Comparison of ENCODE assay signal across 10 mouse cellular contexts in genomic region chr1:83181418-83181817, GRCm38 (mm10). TPM values are rescaled to one million over a fixed set of nuclear protein-coding genes. Genes with fewer than 3 reads are reported as not detected.
DNase-seq lines count a peak whose midpoint lies in the region; ATAC-seq and TF ChIP-seq lines count a peak whose summit lies in the region.
"Had no signal": no experiment of that assay in that cellular context is flagged by ENCODE, and none has a peak within 500 bp of the region (broad histone marks: within the 10 kb centered on the region; RNA-seq: fewer than 3 reads in every experiment).

No protein-coding gene starts in this region.

- ATAC-seq in lung, embryonic 14.5 days (ENCODE audit: insufficient read depth), result no peak
- ATAC-seq in midbrain, embryonic 16.5 days, result peak; percentile 68

- H3K9me3 ChIP-seq in lung, embryonic 14.5 days (ENCODE audit: low read depth, low read length), result no peaks in the 10 kb centered on the region
- H3K9me3 ChIP-seq in midbrain, embryonic 16.5 days (replicated peaks; ENCODE audit: control insufficient read depth, low read length, poor library complexity, severe bottlenecking), result no peaks in the 10 kb centered on the region
- H3K9me3 ChIP-seq: heart, embryonic 15.5 days had no signal

- no peak overlapping the region for H3K9ac ChIP-seq in lung, embryonic 14.5 days
- H3K9ac ChIP-seq in midbrain, embryonic 16.5 days (ENCODE audit: low read depth, low read length), result no peak overlapping the region
- H3K9ac ChIP-seq: heart, embryonic 15.5 days had no signal

- no peaks in the 10 kb centered on the region for H3K4me1 ChIP-seq in lung, embryonic 14.5 days (ENCODE audit: insufficient read depth)
- no peaks in the 10 kb centered on the region for H3K4me1 ChIP-seq in midbrain, embryonic 16.5 days (ENCODE audit: control insufficient read depth, insufficient read depth, low read length)
- H3K4me1 ChIP-seq: heart, embryonic 15.5 days had no signal

- 53% methylated on average over 4 of the region's 4 CpGs for WGBS in lung, embryonic 14.5 days
- 74% methylated on average over 4 of the region's 4 CpGs for WGBS in midbrain, embryonic 16.5 days

- H3K36me3 ChIP-seq in lung, embryonic 14.5 days (ENCODE audit: insufficient read depth), result no peaks in the 10 kb centered on the region
- H3K36me3 ChIP-seq in midbrain, embryonic 16.5 days (ENCODE audit: control insufficient read depth, insufficient read depth, low read length), result no peaks in the 10 kb centered on the region
- H3K36me3 ChIP-seq: heart, embryonic 15.5 days had no signal

- intact Hi-C loops in gastrocnemius, adult 2 months (cut with DNase I), result loop anchor here (10.0 kb wide), 1 partner anchor 533 kb away; no protein-coding TSS in a partner anchor

- no peak overlapping the region for H3K4me2 ChIP-seq in lung, embryonic 14.5 days
- no peak overlapping the region for H3K4me2 ChIP-seq in midbrain, embryonic 16.5 days (ENCODE audit: low read length)
- H3K4me2 ChIP-seq: heart, embryonic 15.5 days had no signal

- peak; percentile 36; the same call in 1 of the 2 replicates for TF ChIP-seq CTCF in gastrocnemius, adult 2 months (IDR thresholded peaks at IDR 0.05)
- TF ChIP-seq CTCF in lung, embryonic 14.5 days (IDR thresholded peaks at IDR 0.05; ENCODE audit: low read depth), result peak; percentile 49

- DNase-seq in gastrocnemius, adult 2 months, result no peak
- DNase-seq in gastrocnemius, postnatal 4 days (ENCODE audit: low spot score in 2 of 2), result no peak
- peak; percentile 69 for DNase-seq in lung, embryonic 14.5 days
- no peak for DNase-seq in lung, postnatal 14 days
- DNase-seq in cerebellum, adult 9-11 months, result peak; percentile 47
- DNase-seq in urinary bladder, postnatal 36 days (ENCODE audit: low spot score in 2 of 2), result no peak
- DNase-seq in right cerebral cortex, postnatal 14 days, result no peak

- no peak overlapping the region for H3K4me3 ChIP-seq in gastrocnemius, adult 2 months
- no peak overlapping the region for H3K4me3 ChIP-seq in lung, embryonic 14.5 days (ENCODE audit: low read depth, low read length)
- no peak overlapping the region for H3K4me3 ChIP-seq in midbrain, embryonic 16.5 days (ENCODE audit: low read depth, low read length)
- H3K4me3 ChIP-seq: heart, embryonic 15.5 days had no signal

- H3K27me3 ChIP-seq in lung, embryonic 14.5 days (ENCODE audit: insufficient read depth, low read length), result no peaks in the 10 kb centered on the region
- no peaks in the 10 kb centered on the region for H3K27me3 ChIP-seq in midbrain, embryonic 16.5 days (ENCODE audit: control insufficient read depth, insufficient read depth, low read depth, low read length)
- H3K27me3 ChIP-seq: heart, embryonic 15.5 days had no signal

- no peak overlapping the region for H3K27ac ChIP-seq in gastrocnemius, adult 2 months
- no peak overlapping the region for H3K27ac ChIP-seq in lung, embryonic 14.5 days (ENCODE audit: low read depth)
- no peak overlapping the region for H3K27ac ChIP-seq in midbrain, embryonic 16.5 days (ENCODE audit: low read length)
- H3K27ac ChIP-seq: heart, embryonic 15.5 days; macrophage had no signal

RNA-seq across cellular contexts. Expression of gene Daw1, which starts 21.9 kb away (rescaled TPM):
- not detected for total RNA-seq in gastrocnemius, adult 2 months (2021)
- total RNA-seq in gastrocnemius, postnatal 4 days (2021), result not detected
- 0.20 TPM in 1 of 2 replicates, not detected in the other for polyA plus RNA-seq in lung, embryonic 14.5 days (2014; fragmentation: Nextera tagmentation; extraction: Ambion mirVana)
- polyA plus RNA-seq in midbrain, embryonic 16.5 days (2015; fragmentation: Nextera tagmentation; extraction: Ambion mirVana), result 2.0 and 2.1 TPM in 2 replicates
- polyA plus RNA-seq: macrophage had no signal

Comparison
In these comparisons a context has a peak if more than half of its experiments do, and no peak if none do; other contexts are left out.
1. DNase-seq: peak in lung, embryonic 14.5 days (single experiment) and cerebellum, adult 9-11 months (single experiment); none in gastrocnemius, adult 2 months (single experiment), gastrocnemius, postnatal 4 days (0 of 2), lung, postnatal 14 days (single experiment), urinary bladder, postnatal 36 days (0 of 2) and right cerebral cortex, postnatal 14 days (single experiment).